Mouse (Mus musculus) midbrain, embryonic 15.5 days (tissue): ENCODE data around the gene Sipa1l1. TPM values are rescaled to one million over a fixed set of nuclear protein-coding genes. Genes with fewer than 3 reads are reported as not detected.

ENCODE experiments used
- ATAC-seq: fragments of 200-750 bp; cut with Nextera tagmentation; replicated peaks from 2 replicates; pipeline ENCODE4 v1.8.0; 2017; ENCODE audit warnings: moderate TSS enrichment
- H3K27ac ChIP-seq: fragments of 300-500 bp; sonication (generic); 2 replicates; pipeline ENCODE4 v1.5.1; 2015; ENCODE audit warnings: mild to moderate bottlenecking, inconsistent platforms
- H3K27me3 ChIP-seq: fragments of 300-500 bp; sonication (generic); replicated peaks from 2 replicates; pipeline ENCODE4 v1.6.1; 2015; ENCODE audit warnings: inconsistent platforms
- H3K36me3 ChIP-seq: fragments of 300-500 bp; sonication (generic); replicated peaks from 2 replicates; pipeline ENCODE4 v1.6.1; 2015; ENCODE audit warnings: inconsistent platforms
- H3K4me1 ChIP-seq: fragments of 300-500 bp; sonication (generic); 2 replicates; pipeline ENCODE4 v1.6.1; 2015; ENCODE audit warnings: inconsistent platforms
- H3K4me2 ChIP-seq: fragments of 300-500 bp; sonication (generic); 2 replicates; pipeline ENCODE4 v1.6.1; 2015; ENCODE audit warnings: inconsistent platforms, mild to moderate bottlenecking, moderate library complexity
- H3K4me3 ChIP-seq: fragments of 300-500 bp; sonication (generic); 2 replicates; pipeline ENCODE4 v1.5.1; 2015; ENCODE audit warnings: mild to moderate bottlenecking, inconsistent platforms
- H3K9ac ChIP-seq: fragments of 300-500 bp; sonication (generic); 2 replicates; pipeline ENCODE4 v1.6.1; 2015; ENCODE audit warnings: mild to moderate bottlenecking, inconsistent platforms
- H3K9me3 ChIP-seq: fragments of 300-500 bp; sonication (generic); 2 replicates; pipeline ENCODE4 v1.6.1; 2016; ENCODE audit warnings: inconsistent platforms
- WGBS: fragments of 180-500 bp; shearing (Covaris S2); methylation state at CpG from one replicate; pipeline ENCODE4 v1.1.7; 2015; ENCODE audit warnings: mixed read lengths; 5-methylcytosine and 5-hydroxymethylcytosine counted together
- polyA plus RNA-seq: library from polyadenylated mRNA; unstranded; fragments of >200 nt; fragmentation: Nextera tagmentation; extraction: Ambion mirVana; gene quantifications from 2 replicates; pipeline ENCODE4 v1.2.1, GENCODE M21; 2015

Sipa1l1 gene
- polyA plus RNA-seq, 1 experiment from 2014 or later, result 13.5 TPM

DNA sequence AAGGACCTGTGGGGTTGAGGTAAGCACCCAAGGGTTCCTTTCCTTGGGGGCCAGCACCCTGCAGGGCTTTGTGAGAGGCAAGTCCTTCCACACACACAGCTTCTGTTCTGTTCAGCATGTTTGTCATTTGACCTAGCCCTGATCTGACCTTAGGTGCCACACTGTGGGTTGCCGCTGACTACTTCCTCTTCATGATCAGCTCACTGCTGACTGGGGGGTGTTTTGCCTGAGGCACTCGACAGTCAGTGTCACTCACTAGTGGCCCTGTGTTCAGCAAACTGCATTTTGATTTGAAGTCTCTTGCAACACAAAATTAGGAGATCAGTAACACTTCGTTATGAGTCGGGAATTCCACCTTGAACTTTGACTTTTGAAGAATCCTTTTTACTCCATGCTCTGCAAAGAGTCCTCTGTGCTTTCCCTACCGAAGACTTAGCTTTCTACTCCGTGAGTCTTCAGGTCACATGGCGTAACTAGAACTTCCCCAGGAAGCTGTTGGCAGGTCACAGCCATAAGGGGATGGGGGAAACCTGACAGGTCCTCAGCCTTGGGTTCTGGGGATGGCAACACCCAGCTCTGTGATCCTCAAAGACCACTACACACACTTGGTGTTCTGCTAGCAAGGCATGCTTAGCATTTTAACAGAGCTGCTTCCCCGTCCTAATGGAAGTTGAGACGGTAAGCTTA, 279.2 kb downstream of the Sipa1l1 start:
- Histone ChIP-seq H3K27ac (no peak overlapping the region), H3K4me3 (no peak overlapping the region), H3K36me3 (0 out of 2 replicates have a peak, but pooled peaks cover 3% of the 10 kb centered on the region), H3K27me3 (no peaks in the 10 kb centered on the region), H3K9ac (no peak overlapping the region), H3K4me1 (no peaks in the 10 kb centered on the region), H3K4me2 (no peak overlapping the region), H3K9me3 (no peaks in the 10 kb centered on the region)
- WGBS, result 87% methylated on average over 9 of the region's 9 CpGs
- ATAC-seq, result no peak

DNA sequence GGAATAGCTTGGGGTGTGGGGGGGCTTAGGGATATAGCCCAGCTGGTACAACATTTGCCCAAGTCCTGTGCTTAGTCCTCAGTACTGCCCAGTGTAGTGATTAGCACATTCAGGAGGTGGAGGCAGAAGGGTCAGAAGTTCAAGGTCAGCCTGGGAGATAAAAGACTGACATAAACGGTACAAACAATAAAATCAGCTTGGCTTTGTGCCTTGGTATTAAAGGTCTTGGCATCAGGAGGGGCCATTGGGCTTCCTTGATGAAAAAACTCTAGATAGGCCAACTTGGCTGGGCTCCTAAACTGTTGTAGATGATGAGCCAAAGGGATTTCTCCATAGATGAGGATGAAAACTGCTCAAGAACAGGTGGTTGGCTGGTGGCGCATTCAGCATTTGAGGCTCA, 283.3 kb downstream of the Sipa1l1 start:
- H3K4me2 ChIP-seq, result no peak overlapping the region
- 87% methylated on average over 2 of the region's 2 CpGs for WGBS
- H3K27ac ChIP-seq, result no peak overlapping the region
- 0 out of 2 replicates have a peak, but pooled peaks cover 3% of the 10 kb centered on the region for H3K36me3 ChIP-seq
- ATAC-seq, result no peak
- H3K4me3 ChIP-seq, result no peak overlapping the region
- no peak overlapping the region for H3K9ac ChIP-seq
- H3K27me3 ChIP-seq, result no peaks in the 10 kb centered on the region
- no peaks in the 10 kb centered on the region for H3K4me1 ChIP-seq
- no peaks in the 10 kb centered on the region for H3K9me3 ChIP-seq

DNA sequence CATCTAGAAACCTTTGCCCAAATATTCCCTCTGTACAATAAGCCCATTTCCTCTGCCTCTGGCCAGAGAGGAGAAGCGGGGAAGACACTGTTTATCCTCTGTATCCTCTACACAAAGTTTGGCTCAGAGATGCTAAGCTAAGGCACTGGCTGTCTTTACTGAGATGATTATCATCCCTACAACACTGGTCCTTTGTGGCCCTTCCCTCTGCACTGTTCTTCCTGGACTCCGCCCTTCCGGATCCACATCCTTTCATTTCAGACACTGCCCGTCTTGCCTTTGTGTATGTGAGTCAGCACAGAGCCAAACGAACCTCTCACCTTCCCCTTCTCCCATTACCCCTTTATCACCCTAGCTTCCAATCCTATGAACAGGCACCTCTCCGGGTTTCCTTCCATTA, 285.3 kb downstream of the Sipa1l1 start:
- ATAC-seq, result no peak
- Histone ChIP-seq H3K36me3 (no peaks in the 10 kb centered on the region), H3K9ac (no peak overlapping the region), H3K4me1 (no peaks in the 10 kb centered on the region), H3K27me3 (no peaks in the 10 kb centered on the region), H3K4me3 (no peak overlapping the region), H3K4me2 (no peak overlapping the region), H3K9me3 (no peaks in the 10 kb centered on the region), H3K27ac (no peak overlapping the region)
- 88% methylated on average over 6 of the region's 6 CpGs for WGBS

DNA sequence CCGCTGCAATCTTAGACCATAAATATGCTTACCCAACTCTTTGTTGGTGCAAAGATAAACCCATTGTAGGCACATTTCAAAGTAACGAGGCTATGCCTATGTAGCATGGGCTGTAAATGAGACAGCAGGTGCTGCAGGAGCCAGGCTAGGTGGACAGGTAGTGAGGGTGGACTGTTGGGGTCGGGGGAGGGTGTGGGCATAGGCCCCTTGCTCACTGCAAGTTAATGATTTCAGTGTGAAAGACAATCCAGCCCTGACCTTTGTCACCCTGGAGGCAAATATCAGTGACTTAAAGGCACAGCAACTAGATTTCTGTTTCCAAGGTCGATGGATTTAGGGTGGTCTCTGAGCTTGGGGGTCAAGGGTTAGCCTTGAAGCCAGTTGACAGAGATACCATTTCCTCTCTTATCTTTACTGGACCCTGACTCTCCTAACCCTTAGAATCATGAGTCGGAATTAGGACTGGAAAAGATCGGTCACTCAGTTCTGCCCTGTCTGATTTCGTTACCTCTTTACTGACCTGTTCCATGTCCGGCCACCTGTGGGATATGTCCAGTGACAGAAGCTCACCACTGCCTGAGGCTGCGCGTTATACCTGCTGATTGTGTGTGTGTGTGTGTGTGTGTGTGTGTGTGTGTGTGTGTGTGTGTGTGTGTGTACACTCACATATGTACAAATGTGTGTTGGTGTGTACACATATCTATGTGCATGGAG, 286.7 kb downstream of the Sipa1l1 start:
- no peak overlapping the region for H3K9ac ChIP-seq
- H3K4me3 ChIP-seq, result no peak overlapping the region
- no peak overlapping the region for H3K27ac ChIP-seq
- no peak overlapping the region for H3K4me2 ChIP-seq
- ATAC-seq, result no peak
- no peaks in the 10 kb centered on the region for H3K4me1 ChIP-seq
- no peaks in the 10 kb centered on the region for H3K36me3 ChIP-seq
- H3K9me3 ChIP-seq, result no peaks in the 10 kb centered on the region
- WGBS, result 92% methylated on average over 10 of the region's 10 CpGs
- no peaks in the 10 kb centered on the region for H3K27me3 ChIP-seq

DNA sequence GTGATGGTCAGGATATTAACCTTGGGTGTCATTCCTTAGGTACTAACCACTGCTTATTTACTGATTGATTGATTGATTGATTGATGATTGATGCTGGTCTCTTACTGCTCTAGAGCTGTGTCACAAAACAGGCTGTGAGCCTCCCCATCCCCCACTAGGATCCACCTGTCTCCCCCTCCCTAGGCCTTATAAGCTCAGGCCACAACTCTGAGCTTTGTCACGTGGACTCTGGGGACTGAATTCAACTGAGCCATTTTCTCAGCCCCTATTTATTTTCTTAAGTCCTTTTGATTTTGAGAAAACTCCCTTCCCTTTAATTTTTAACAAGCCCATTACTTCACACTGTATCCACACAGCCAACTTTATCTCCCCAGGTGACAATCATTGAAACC, 287.3 kb downstream of the Sipa1l1 start:
- H3K4me2 ChIP-seq, result no peak overlapping the region
- no peaks in the 10 kb centered on the region for H3K4me1 ChIP-seq
- no peak overlapping the region for H3K27ac ChIP-seq
- H3K36me3 ChIP-seq, result no peaks in the 10 kb centered on the region
- H3K9me3 ChIP-seq, result no peaks in the 10 kb centered on the region
- H3K9ac ChIP-seq, result no peak overlapping the region
- 82% methylated on average over 1 of the region's 1 CpGs for WGBS
- ATAC-seq, result no peak
- H3K27me3 ChIP-seq, result no peaks in the 10 kb centered on the region
- no peak overlapping the region for H3K4me3 ChIP-seq

DNA sequence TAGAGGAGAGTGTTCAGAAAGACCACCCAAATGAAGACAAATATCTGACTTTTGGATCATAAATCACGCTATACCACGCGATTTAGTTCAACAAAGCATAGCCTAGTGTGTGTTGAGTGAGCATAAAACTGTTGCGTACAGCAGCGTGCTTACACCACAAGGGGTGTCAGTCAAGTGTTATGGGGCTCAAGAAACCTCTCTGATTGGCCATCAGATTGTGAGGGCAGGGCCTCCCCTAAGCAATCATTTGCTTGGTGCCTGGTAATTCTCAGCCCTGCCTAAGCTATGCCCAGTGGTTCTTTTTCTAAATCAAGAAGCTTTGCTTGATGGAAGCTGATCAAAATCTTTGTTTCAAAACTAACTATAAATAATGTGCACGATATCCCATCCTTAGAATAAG, 288.5 kb downstream of the Sipa1l1 start:
- Histone ChIP-seq H3K4me1 (no peaks in the 10 kb centered on the region), H3K9ac (no peak overlapping the region), H3K36me3 (no peaks in the 10 kb centered on the region), H3K4me2 (no peak overlapping the region), H3K9me3 (no peaks in the 10 kb centered on the region), H3K27me3 (no peaks in the 10 kb centered on the region), H3K4me3 (no peak overlapping the region), H3K27ac (no peak overlapping the region)
- ATAC-seq, result no peak
- WGBS, result 92% methylated on average over 6 of the region's 6 CpGs

DNA sequence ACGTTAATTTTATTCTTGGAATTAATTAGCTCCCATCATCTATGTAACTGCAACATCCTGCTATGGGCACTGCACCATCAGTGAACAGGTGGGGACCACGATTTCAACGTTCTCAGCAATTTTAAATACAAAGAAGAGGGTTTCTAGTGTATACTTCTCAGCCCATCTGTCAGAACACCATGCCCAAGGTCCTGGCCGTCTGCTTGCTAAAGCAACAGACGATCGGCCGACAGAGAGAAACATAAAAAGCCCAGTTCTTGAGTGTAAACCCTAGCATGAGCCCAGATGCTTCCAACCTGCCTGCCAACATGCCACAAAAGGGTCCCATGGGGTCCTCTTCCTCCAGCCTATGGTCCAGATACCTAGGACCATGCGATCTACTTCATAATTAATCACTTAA, 288.9 kb downstream of the Sipa1l1 start:
- no peak overlapping the region for H3K9ac ChIP-seq
- H3K9me3 ChIP-seq, result no peaks in the 10 kb centered on the region
- no peak overlapping the region for H3K27ac ChIP-seq
- H3K36me3 ChIP-seq, result no peaks in the 10 kb centered on the region
- no peaks in the 10 kb centered on the region for H3K27me3 ChIP-seq
- H3K4me1 ChIP-seq, result no peaks in the 10 kb centered on the region
- no peak overlapping the region for H3K4me2 ChIP-seq
- ATAC-seq, result no peak
- 92% methylated on average over 8 of the region's 8 CpGs for WGBS
- no peak overlapping the region for H3K4me3 ChIP-seq

DNA sequence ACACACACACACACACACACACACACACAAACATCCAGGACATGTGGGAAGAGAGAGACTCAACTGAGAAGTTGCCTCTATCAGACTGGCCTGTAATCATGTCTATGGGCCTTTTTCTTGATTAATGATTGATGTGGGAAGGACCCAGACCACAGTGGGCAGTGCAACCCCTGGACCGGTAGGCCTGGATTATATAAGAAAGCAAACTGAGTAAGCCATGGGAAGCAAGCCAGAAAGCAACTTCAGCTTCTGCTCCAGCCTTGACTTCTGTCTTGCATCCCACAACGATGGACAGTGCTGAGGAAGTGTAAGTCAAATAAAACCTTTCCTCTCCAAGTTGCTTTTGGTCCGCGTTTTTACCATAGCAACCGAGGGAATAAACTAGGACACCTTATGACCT, 298.1 kb downstream of the Sipa1l1 start:
- peaks cover 8% of the 10 kb centered on the region; the same call in 1 of the 2 replicates for H3K4me1 ChIP-seq
- no peak overlapping the region for H3K4me2 ChIP-seq
- H3K27me3 ChIP-seq, result no peaks in the 10 kb centered on the region
- WGBS, result 90% methylated on average over 5 of the region's 5 CpGs
- H3K4me3 ChIP-seq, result no peak overlapping the region
- H3K9ac ChIP-seq, result no peak overlapping the region
- no peaks in the 10 kb centered on the region for H3K9me3 ChIP-seq
- H3K36me3 ChIP-seq, result no peaks in the 10 kb centered on the region
- H3K27ac ChIP-seq, result no peak overlapping the region
- no peak for ATAC-seq

DNA sequence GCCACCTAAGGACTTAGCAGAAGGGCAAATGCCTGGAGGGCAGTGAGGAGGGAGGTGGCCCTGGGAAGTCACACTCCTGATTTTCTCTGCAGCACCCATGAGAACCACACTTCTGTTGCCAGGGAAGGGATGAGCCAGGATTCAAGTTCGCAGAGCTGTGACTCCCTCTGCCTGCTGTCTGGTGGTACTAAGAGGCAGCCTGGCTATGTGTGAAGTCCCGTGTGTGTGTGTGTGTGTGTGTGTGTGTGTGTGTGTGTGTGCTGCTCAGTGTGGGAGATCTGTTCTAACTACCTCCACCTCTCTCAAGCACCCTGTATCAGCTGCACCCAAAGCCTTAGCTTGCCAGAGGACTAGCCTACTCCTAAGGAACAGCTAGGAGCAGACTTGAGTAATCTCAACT, 298.5 kb downstream of the Sipa1l1 start:
- no peaks in the 10 kb centered on the region for H3K9me3 ChIP-seq
- H3K27me3 ChIP-seq, result no peaks in the 10 kb centered on the region
- H3K36me3 ChIP-seq, result no peaks in the 10 kb centered on the region
- no peak for ATAC-seq
- H3K4me3 ChIP-seq, result no peak overlapping the region
- WGBS, result 61% methylated on average over 2 of the region's 2 CpGs
- no peak overlapping the region for H3K9ac ChIP-seq
- H3K4me2 ChIP-seq, result no peak overlapping the region
- H3K4me1 ChIP-seq, result peaks cover 8% of the 10 kb centered on the region; the same call in 1 of the 2 replicates
- no peak overlapping the region for H3K27ac ChIP-seq

DNA sequence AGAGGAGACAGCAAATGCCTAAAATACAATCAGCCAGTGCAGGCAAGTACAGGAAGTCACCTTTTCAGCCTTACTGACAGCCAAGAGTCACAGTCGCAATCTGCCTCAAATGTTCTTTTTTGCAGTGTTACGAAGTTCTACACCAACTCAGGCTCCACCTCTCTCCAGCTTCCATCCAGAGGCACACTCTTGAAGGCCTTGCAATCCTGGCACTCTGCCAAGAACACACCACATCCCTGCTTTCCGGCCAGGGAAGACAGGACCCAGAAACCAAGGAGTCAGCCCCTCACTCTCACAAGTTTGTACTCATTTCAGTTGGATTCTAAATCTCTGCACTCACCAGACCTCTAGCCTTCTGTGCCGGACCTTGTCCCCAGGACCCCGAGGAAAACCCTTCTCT, 299.3 kb downstream of the Sipa1l1 start:
- H3K9ac ChIP-seq, result no peak overlapping the region
- no peak overlapping the region for H3K4me2 ChIP-seq
- H3K27me3 ChIP-seq, result no peaks in the 10 kb centered on the region
- no peak for ATAC-seq
- peaks cover 8% of the 10 kb centered on the region; the same call in 1 of the 2 replicates for H3K4me1 ChIP-seq
- H3K36me3 ChIP-seq, result no peaks in the 10 kb centered on the region
- H3K9me3 ChIP-seq, result no peaks in the 10 kb centered on the region
- H3K27ac ChIP-seq, result no peak overlapping the region
- no peak overlapping the region for H3K4me3 ChIP-seq
- WGBS, result 72% methylated on average over 5 of the region's 5 CpGs

DNA sequence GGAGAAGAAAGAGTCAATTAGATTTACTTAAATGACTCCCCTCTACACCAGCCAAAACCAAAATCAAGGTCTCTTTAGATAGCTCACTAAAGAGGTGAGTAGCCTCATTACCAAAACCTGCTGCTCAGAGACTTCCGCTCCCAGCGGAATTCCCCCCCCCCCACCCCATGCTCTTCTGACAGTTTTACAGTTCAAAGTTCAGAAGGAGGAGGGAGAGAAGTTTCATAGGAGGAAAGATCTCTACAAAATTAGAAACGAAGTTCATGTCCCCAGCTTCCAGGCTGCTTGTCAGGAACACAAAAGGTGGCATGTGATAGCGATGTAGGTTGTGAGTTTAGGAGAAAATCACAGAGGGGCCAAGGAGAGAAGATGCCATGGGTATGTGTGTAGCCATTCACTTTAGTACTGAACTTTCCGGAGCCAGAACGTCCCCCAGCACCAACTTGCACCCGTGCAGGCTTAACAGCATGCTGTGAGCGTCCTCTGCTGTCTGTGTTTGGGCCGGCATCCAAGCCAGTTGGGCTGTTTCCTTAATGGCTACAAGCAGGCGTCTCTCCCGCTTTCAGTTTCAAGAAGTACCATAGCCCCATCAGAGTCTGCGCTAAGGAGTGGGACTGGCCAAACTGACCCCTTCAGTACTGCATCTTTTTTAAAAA, 300.7 kb downstream of the Sipa1l1 start:
- ATAC-seq, result peak; percentile 89
- Histone ChIP-seq H3K4me1 (peaks cover 8% of the 10 kb centered on the region; the same call in 1 of the 2 replicates), H3K4me3 (peak overlapping the region; percentile 50), H3K36me3 (no peaks in the 10 kb centered on the region), H3K4me2 (peak overlapping the region; percentile 91), H3K27ac (peak overlapping the region; percentile 73), H3K9ac (peak overlapping the region; percentile 45), H3K9me3 (no peaks in the 10 kb centered on the region), H3K27me3 (no peaks in the 10 kb centered on the region)
- 7% methylated on average over 12 of the region's 12 CpGs for WGBS

DNA sequence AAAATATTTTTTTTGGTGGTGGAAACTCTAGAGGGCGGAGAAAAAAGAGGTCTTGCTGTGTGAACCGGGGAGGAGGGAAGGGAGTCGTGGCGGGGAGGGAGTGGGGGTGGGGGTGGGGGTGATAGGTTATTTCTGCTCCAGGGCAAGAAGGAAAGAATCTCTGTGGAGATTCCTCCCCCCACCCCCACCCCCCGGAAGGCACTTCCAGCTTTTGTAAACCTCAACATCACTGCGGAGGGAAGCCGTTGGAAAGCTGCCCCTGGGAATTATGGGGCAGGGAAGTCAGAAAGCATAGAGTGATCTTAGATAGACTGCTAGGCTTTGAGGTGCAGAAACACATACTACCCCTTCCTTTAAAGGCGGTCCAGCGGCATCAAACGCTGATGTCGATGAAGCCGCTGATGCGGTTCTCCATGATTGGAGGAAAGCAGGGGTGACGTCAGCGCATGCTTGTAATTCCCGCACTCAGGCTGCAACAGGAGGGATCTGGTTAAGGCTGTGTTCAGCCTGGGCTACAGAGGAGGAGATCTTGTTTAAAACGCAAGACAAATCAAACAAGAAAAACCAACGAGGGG, 301.3 kb downstream of the Sipa1l1 start:
- Histone ChIP-seq H3K27ac (peak overlapping the region; percentile 73), H3K27me3 (no peaks in the 10 kb centered on the region), H3K9ac (peak overlapping the region; percentile 45), H3K4me3 (peak overlapping the region; percentile 50), H3K9me3 (no peaks in the 10 kb centered on the region), H3K4me2 (peak overlapping the region; percentile 91), H3K36me3 (no peaks in the 10 kb centered on the region), H3K4me1 (peaks cover 8% of the 10 kb centered on the region; the same call in 1 of the 2 replicates)
- ATAC-seq, result peak; percentile 96
- 4% methylated on average over 18 of the region's 18 CpGs for WGBS
